Mouse (Mus musculus): Measurements from ENCODE around the gene Map3k6. TPM values are rescaled to one million over a fixed set of nuclear protein-coding genes. Genes with fewer than 3 reads are reported as not detected.

The Map3k6 gene
- total and polyA plus RNA-seq, 2 experiments from 2014 or later: 2.7 to 13.8 TPM

- H3K27me3 ChIP-seq (ENCODE audit: control insufficient read depth, insufficient read depth, low read length): peaks cover 9% of the 10 kb centered on the region; the same call in 1 of the 2 replicates
Measured at GRCm38 (mm10) chr4:133240934-133241908, 603 bp downstream of the Map3k6 start.

GRCm38 (mm10) chr4:133241910-133242309, 1.3 kb downstream of the Map3k6 start:
- DNase-seq (ENCODE audit: low spot score): no peak
- TF ChIP-seq CTCF (IDR thresholded peaks at IDR 0.05; ENCODE audit: low read depth) (no peak), EP300 (IDR thresholded peaks at IDR 0.05; ENCODE audit: low read depth) (peak; percentile 32; the same call in 1 of the 2 replicates)
- H3K4me1 ChIP-seq (ENCODE audit: control insufficient read depth, insufficient read depth): no peaks in the 10 kb centered on the region
- peaks cover 16% of the 10 kb centered on the region; the same call in 1 of the 2 replicates for H3K27me3 ChIP-seq (ENCODE audit: control insufficient read depth, insufficient read depth, low read length)
- peak; percentile 1; the same call in 1 of the 2 replicates for ATAC-seq (ENCODE audit: insufficient read depth, low read depth)
- no peaks in the 10 kb centered on the region for H3K36me3 ChIP-seq (replicated peaks; ENCODE audit: control insufficient read depth, insufficient read depth, low read length)
- peak overlapping the region; percentile 44 for H3K27ac ChIP-seq (ENCODE audit: low read depth)
- peak overlapping the region; percentile 88 for H3K4me2 ChIP-seq (ENCODE audit: low read depth, low read length)
- 23% methylated on average over 11 of the region's 11 CpGs for WGBS
- H3K9me3 ChIP-seq (replicated peaks; ENCODE audit: control insufficient read depth, low read length): no peaks in the 10 kb centered on the region
- H3K9ac ChIP-seq (replicated peaks; ENCODE audit: low read depth, low read length): no peak overlapping the region
- peak overlapping the region; percentile 62 for H3K4me3 ChIP-seq (ENCODE audit: low read depth, low read length)

More at GRCm38 (mm10) chr4:133240934-133241908, 603 bp downstream of the Map3k6 start:
- H3K4me3 ChIP-seq (ENCODE audit: low read depth, low read length): peak overlapping the region; percentile 62
- WGBS: under 1% methylated on average over 77 of the region's 78 CpGs
- peak overlapping the region; percentile 88 for H3K4me2 ChIP-seq (ENCODE audit: low read depth, low read length)
- H3K9me3 ChIP-seq (replicated peaks; ENCODE audit: control insufficient read depth, low read length): no peaks in the 10 kb centered on the region
- peak; percentile 87 for ATAC-seq (ENCODE audit: insufficient read depth, low read depth)
- H3K36me3 ChIP-seq (replicated peaks; ENCODE audit: control insufficient read depth, insufficient read depth, low read length): no peaks in the 10 kb centered on the region
- H3K27ac ChIP-seq (ENCODE audit: low read depth): peak overlapping the region; percentile 91
- H3K4me1 ChIP-seq (ENCODE audit: control insufficient read depth, insufficient read depth): no peaks in the 10 kb centered on the region
- TF ChIP-seq CTCF (IDR thresholded peaks at IDR 0.05; ENCODE audit: low read depth) (no peak), EP300 (IDR thresholded peaks at IDR 0.05; ENCODE audit: low read depth) (no peak)
- peak; percentile 79 for DNase-seq (ENCODE audit: low spot score)
- H3K9ac ChIP-seq (replicated peaks; ENCODE audit: low read depth, low read length): peak overlapping the region; percentile 62

- no peak overlapping the region for H3K4me2 ChIP-seq (ENCODE audit: low read depth, low read length)
- TF ChIP-seq CTCF (IDR thresholded peaks at IDR 0.05; ENCODE audit: low read depth): no peak
- TF ChIP-seq EP300 (IDR thresholded peaks at IDR 0.05; ENCODE audit: low read depth): no peak
- H3K9ac ChIP-seq (replicated peaks; ENCODE audit: low read depth, low read length): no peak overlapping the region
- no peaks in the 10 kb centered on the region for H3K36me3 ChIP-seq (replicated peaks; ENCODE audit: control insufficient read depth, insufficient read depth, low read length)
- 67% methylated on average over 9 of the region's 9 CpGs for WGBS
- no peaks in the 10 kb centered on the region for H3K9me3 ChIP-seq (replicated peaks; ENCODE audit: control insufficient read depth, low read length)
- H3K4me1 ChIP-seq (ENCODE audit: control insufficient read depth, insufficient read depth): no peaks in the 10 kb centered on the region
- ATAC-seq (ENCODE audit: insufficient read depth, low read depth) (no peak), DNase-seq (ENCODE audit: low spot score) (no peak)
- peak overlapping the region; percentile 44; the same call in 1 of the 2 replicates for H3K27ac ChIP-seq (ENCODE audit: low read depth)
- H3K4me3 ChIP-seq (ENCODE audit: low read depth, low read length): no peak overlapping the region
- H3K27me3 ChIP-seq (ENCODE audit: control insufficient read depth, insufficient read depth, low read length): peaks cover 19% of the 10 kb centered on the region; the same call in 1 of the 2 replicates
Measured at GRCm38 (mm10) chr4:133242710-133243109, 2.1 kb downstream of the Map3k6 start.

- Histone ChIP-seq H3K9me3 (replicated peaks; ENCODE audit: control insufficient read depth, low read length) (no peaks in the 10 kb centered on the region), H3K27ac (ENCODE audit: low read depth) (no peak overlapping the region), H3K4me2 (ENCODE audit: low read depth, low read length) (no peak overlapping the region), H3K27me3 (ENCODE audit: control insufficient read depth, insufficient read depth, low read length) (peaks cover 27% of the 10 kb centered on the region; the same call in 1 of the 2 replicates), H3K4me3 (ENCODE audit: low read depth, low read length) (no peak overlapping the region), H3K9ac (replicated peaks; ENCODE audit: low read depth, low read length) (no peak overlapping the region), H3K36me3 (replicated peaks; ENCODE audit: control insufficient read depth, insufficient read depth, low read length) (no peaks in the 10 kb centered on the region), H3K4me1 (ENCODE audit: control insufficient read depth, insufficient read depth) (no peaks in the 10 kb centered on the region)
- 33% methylated on average over 12 of the region's 13 CpGs for WGBS
- no peak for TF ChIP-seq CTCF (IDR thresholded peaks at IDR 0.05; ENCODE audit: low read depth)
- DNase-seq (ENCODE audit: low spot score): no peak
- ATAC-seq (ENCODE audit: insufficient read depth, low read depth): no peak
Measured at GRCm38 (mm10) chr4:133243538-133243937, 2.9 kb downstream of the Map3k6 start.

GRCm38 (mm10) chr4:133244289-133244688, 3.7 kb downstream of the Map3k6 start:
- H3K27ac ChIP-seq (ENCODE audit: low read depth): no peak overlapping the region
- peaks cover 30% of the 10 kb centered on the region for H3K27me3 ChIP-seq (ENCODE audit: control insufficient read depth, insufficient read depth, low read length)
- no peak overlapping the region for H3K4me3 ChIP-seq (ENCODE audit: low read depth, low read length)
- no peaks in the 10 kb centered on the region for H3K36me3 ChIP-seq (replicated peaks; ENCODE audit: control insufficient read depth, insufficient read depth, low read length)
- no peaks in the 10 kb centered on the region for H3K4me1 ChIP-seq (ENCODE audit: control insufficient read depth, insufficient read depth)
- DNase-seq (ENCODE audit: low spot score): no peak
- no peak overlapping the region for H3K9ac ChIP-seq (replicated peaks; ENCODE audit: low read depth, low read length)
- no peak for TF ChIP-seq CTCF (IDR thresholded peaks at IDR 0.05; ENCODE audit: low read depth)
- TF ChIP-seq EP300 (IDR thresholded peaks at IDR 0.05; ENCODE audit: low read depth): no peak
- no peaks in the 10 kb centered on the region for H3K9me3 ChIP-seq (replicated peaks; ENCODE audit: control insufficient read depth, low read length)
- ATAC-seq (ENCODE audit: insufficient read depth, low read depth): no peak
- 50% methylated on average over 1 of the region's 1 CpGs for WGBS
- H3K4me2 ChIP-seq (ENCODE audit: low read depth, low read length): no peak overlapping the region

All from heart, postnatal 0 days (tissue).